Mouse (Mus musculus) forebrain, embryonic 13.5 days (tissue): ENCODE data around the gene Bpifb6. TPM values are rescaled to one million over a fixed set of nuclear protein-coding genes. Genes with fewer than 3 reads are reported as not detected.

Source experiments
- ATAC-seq: fragments of 200-750 bp; cut with Nextera tagmentation; 2 replicates; pipeline ENCODE4 v1.8.0; 2017
- H3K27ac ChIP-seq: fragments of 300-500 bp; sonication (generic); 2 replicates; pipeline ENCODE4 v1.5.1; 2015; ENCODE audit warnings: inconsistent platforms, mild to moderate bottlenecking, moderate library complexity
- H3K27me3 ChIP-seq: fragments of 300-500 bp; sonication (generic); 2 replicates; pipeline ENCODE4 v1.6.1; 2015; ENCODE audit warnings: mild to moderate bottlenecking, inconsistent platforms
- H3K36me3 ChIP-seq: fragments of 300-500 bp; sonication (generic); 2 replicates; pipeline ENCODE4 v1.6.1; 2015; ENCODE audit warnings: mild to moderate bottlenecking, inconsistent platforms; ENCODE audit not compliant: poor library complexity, severe bottlenecking
- H3K4me1 ChIP-seq: fragments of 300-500 bp; sonication (generic); 2 replicates; pipeline ENCODE4 v1.6.1; 2015; ENCODE audit warnings: inconsistent platforms
- H3K4me2 ChIP-seq: fragments of 300-500 bp; sonication (generic); 2 replicates; pipeline ENCODE4 v1.6.1; 2015; ENCODE audit warnings: inconsistent platforms, mild to moderate bottlenecking, moderate library complexity
- H3K4me3 ChIP-seq: fragments of 300-500 bp; sonication (generic); 2 replicates; pipeline ENCODE4 v1.5.1; 2015; ENCODE audit warnings: mild to moderate bottlenecking, inconsistent platforms
- H3K9ac ChIP-seq: fragments of 300-500 bp; sonication (generic); 2 replicates; pipeline ENCODE4 v1.6.1; 2015; ENCODE audit warnings: mild to moderate bottlenecking, inconsistent platforms
- H3K9me3 ChIP-seq: fragments of 300-500 bp; sonication (generic); replicated peaks from 2 replicates; pipeline ENCODE4 v1.6.1; 2016; ENCODE audit warnings: inconsistent platforms
- WGBS: fragments of 180-500 bp; shearing (Covaris S2); methylation state at CpG from one replicate; pipeline ENCODE4 v1.1.7; 2015; 5-methylcytosine and 5-hydroxymethylcytosine counted together
- polyA plus RNA-seq: library from polyadenylated mRNA; unstranded; fragments of >200 nt; fragmentation: Nextera tagmentation; extraction: Ambion mirVana; gene quantifications from 2 replicates; pipeline ENCODE4 v1.2.1, GENCODE M21; 2015

Bpifb6 gene
- not detected in 2 replicates for polyA plus RNA-seq

DNA sequence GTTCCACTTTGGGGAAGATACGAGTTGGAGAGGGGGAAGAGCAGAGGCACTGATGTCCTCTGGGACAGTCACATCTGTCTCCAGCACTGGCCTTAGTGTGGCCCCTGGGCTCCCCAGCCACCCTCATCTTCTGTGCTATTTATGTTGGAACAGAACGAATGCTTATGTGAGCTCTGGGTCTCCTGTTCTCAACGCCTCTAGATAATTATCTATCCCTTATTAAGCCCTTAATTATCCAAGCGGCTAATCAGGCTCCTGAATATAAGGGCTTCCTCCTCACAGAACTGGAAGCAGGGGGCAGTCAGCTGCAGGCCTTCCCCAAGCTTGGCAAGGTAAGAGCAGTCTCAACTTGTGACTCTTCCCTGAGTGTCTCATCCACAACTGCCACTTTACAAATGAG is at the start of gene Bpifb6:
Bpifb6 (plus strand) TSS at position 301 of the 400 bp plus-strand sequence.
- ATAC-seq: no peak
- 55% methylated on average over 4 of the region's 4 CpGs for WGBS
- H3K4me3 ChIP-seq: no peak within 1 kb of the TSS

DNA sequence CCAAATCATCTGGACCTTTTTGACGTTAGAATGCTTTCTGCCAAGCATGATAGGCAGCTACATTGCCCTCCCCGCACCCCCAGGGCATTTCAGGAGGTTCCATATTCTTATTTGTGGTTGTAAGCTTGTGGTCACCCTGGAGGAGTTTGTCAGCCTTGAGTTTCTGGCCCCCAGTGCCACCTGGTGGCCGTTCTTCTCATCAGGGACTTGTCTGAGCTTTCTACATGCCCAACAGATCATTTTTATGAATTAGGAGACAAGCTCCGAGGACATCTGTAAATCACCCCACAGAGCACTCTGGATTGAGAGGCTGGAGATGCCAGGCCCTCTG is 49.2 kb upstream of the Bpifb6 start:
- Histone ChIP-seq H3K4me1 (no peaks in the 10 kb centered on the region), H3K4me2 (no peak overlapping the region), H3K27me3 (no peaks in the 10 kb centered on the region), H3K36me3 (no peaks in the 10 kb centered on the region), H3K27ac (no peak overlapping the region), H3K4me3 (no peak overlapping the region), H3K9me3 (no peaks in the 10 kb centered on the region; the same call in 1 of the 2 replicates), H3K9ac (no peak overlapping the region)
- 61% methylated on average over 4 of the region's 4 CpGs for WGBS
- no peak for ATAC-seq

More for the DNA sequence above, at the start of gene Bpifb6:
- no peaks in the 10 kb centered on the region for H3K4me1 ChIP-seq
- H3K4me2 ChIP-seq: no peak within 1 kb of the TSS
- H3K36me3 ChIP-seq: no peaks in the 10 kb centered on the region
- no peaks in the 10 kb centered on the region for H3K9me3 ChIP-seq
- H3K27ac ChIP-seq: no peak within 1 kb of the TSS
- H3K9ac ChIP-seq: no peak within 1 kb of the TSS
- no peaks in the 10 kb centered on the region for H3K27me3 ChIP-seq

DNA sequence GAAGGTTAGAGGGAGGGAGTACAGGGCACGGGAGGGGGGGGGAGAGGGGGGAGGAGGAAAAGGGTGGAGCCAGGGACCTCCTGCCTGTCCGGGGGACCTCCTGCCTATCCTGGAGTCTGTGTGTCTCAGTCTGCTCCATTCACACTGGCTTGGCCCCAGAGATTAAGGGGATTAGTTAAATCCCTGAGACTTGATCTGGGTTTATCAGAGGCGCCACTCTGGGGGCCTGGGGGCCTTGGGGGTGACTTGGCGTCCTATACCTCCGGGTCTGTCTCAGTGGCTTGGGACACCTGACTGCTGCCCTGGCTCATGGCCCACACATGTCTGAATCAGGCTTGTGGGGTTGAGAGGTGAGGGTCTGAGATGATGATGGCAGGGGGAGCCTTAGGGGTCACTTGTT is 46.6 kb upstream of the Bpifb6 start:
- Histone ChIP-seq H3K9ac (no peak overlapping the region), H3K9me3 (no peaks in the 10 kb centered on the region; the same call in 1 of the 2 replicates), H3K4me2 (no peak overlapping the region), H3K36me3 (no peaks in the 10 kb centered on the region), H3K27me3 (no peaks in the 10 kb centered on the region), H3K27ac (no peak overlapping the region), H3K4me3 (no peak overlapping the region), H3K4me1 (no peaks in the 10 kb centered on the region)
- WGBS: 0% methylated on average over 5 of the region's 5 CpGs
- ATAC-seq: no peak

DNA sequence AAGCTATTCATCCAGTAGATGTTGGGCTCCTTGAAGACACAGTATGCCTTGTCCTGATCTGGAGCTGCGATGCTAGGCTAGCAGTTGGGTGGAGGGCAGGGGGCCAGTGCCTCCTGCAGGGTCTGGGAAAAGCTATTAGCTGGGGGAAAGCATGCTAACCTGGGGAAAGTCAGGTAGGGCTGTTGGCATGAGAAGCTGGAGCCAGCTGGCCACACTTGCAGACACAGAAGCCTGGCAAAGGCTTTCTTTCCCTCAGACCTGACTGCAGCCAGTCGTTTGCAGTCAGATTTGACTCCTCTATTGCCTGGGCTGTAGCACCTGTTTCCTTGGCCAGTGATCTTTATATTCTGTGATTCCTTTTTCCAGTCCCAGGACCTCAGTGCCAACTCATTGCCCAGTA is 40.6 kb upstream of the Bpifb6 start:
- H3K9ac ChIP-seq: no peak overlapping the region
- H3K4me2 ChIP-seq: no peak overlapping the region
- no peaks in the 10 kb centered on the region for H3K27me3 ChIP-seq
- 86% methylated on average over 2 of the region's 2 CpGs for WGBS
- no peak overlapping the region for H3K27ac ChIP-seq
- H3K4me1 ChIP-seq: no peaks in the 10 kb centered on the region
- no peaks in the 10 kb centered on the region for H3K36me3 ChIP-seq
- H3K9me3 ChIP-seq: no peaks in the 10 kb centered on the region
- no peak for ATAC-seq
- no peak overlapping the region for H3K4me3 ChIP-seq

DNA sequence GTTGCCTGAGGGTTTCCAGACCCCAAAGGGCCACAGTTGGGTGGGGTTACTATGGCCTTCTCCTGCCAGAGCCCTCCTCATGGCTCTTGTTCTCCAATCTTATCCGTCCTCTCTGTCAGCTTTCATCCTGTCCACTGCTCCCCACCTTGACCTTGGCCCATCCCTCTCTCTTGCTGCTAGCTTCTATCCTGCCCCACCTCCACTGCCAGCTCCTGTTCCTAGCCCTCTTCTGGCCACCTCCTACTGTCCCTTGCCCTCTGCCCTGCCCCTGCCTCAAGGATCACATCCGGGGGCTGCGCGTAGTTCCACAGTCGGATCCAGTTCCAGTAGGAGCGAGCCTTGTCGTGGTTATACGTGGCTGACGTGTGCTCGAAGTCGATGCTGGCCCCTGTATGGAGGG is 39.9 kb upstream of the Bpifb6 start:
- Histone ChIP-seq H3K27me3 (no peaks in the 10 kb centered on the region), H3K4me3 (no peak overlapping the region), H3K36me3 (no peaks in the 10 kb centered on the region), H3K9me3 (no peaks in the 10 kb centered on the region), H3K4me1 (no peaks in the 10 kb centered on the region), H3K27ac (no peak overlapping the region), H3K9ac (no peak overlapping the region), H3K4me2 (no peak overlapping the region)
- WGBS: 93% methylated on average over 11 of the region's 11 CpGs
- no peak for ATAC-seq

DNA sequence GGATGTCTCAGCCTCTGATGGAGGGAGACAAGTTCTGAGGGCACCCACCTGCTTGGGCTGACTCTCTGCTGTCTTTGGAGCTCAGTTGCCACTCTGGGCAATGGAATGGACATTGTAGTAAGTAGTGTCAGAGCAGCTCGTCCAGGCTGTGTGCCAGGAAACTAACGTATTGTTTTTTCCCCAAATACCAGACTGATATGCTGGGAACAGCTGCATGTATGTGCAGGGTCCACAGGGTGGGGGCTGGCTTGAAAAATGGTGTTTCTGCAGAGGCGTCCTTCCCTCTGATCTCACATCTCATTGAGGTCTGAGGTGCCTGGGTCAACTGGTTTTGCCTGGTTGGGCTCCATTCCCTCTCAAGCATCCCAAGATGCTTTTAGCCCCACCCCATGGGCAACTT is 39.5 kb upstream of the Bpifb6 start:
- ATAC-seq: no peak
- Histone ChIP-seq H3K9me3 (no peaks in the 10 kb centered on the region), H3K4me1 (no peaks in the 10 kb centered on the region), H3K4me2 (no peak overlapping the region), H3K27ac (no peak overlapping the region), H3K4me3 (no peak overlapping the region), H3K36me3 (no peaks in the 10 kb centered on the region), H3K9ac (no peak overlapping the region), H3K27me3 (no peaks in the 10 kb centered on the region)
- WGBS: 78% methylated on average over 3 of the region's 3 CpGs

DNA sequence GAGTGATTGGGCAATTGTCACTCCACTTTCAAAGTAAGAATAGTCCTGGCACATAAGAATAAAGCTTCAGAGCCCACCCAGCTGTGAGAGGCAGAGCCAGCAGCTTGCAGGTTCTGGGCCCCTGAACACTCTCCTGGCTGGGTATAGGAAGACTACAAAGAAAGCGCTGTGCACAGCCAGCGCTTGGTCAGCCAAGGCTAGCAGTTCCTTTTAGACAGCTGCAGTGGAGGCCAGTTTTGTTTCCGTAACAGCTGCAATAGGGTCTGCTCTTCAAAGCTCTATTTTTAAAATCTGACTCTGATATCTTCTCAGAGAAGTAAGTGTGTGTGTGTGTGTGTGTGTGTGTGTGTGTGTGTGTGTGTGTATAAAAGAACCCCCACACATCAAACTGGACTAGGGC is 38.2 kb upstream of the Bpifb6 start:
- Histone ChIP-seq H3K4me2 (no peak overlapping the region), H3K9ac (no peak overlapping the region), H3K4me1 (no peaks in the 10 kb centered on the region), H3K36me3 (no peaks in the 10 kb centered on the region), H3K9me3 (no peaks in the 10 kb centered on the region), H3K27me3 (no peaks in the 10 kb centered on the region), H3K4me3 (no peak overlapping the region), H3K27ac (no peak overlapping the region)
- ATAC-seq: no peak
- 78% methylated on average over 3 of the region's 3 CpGs for WGBS

DNA sequence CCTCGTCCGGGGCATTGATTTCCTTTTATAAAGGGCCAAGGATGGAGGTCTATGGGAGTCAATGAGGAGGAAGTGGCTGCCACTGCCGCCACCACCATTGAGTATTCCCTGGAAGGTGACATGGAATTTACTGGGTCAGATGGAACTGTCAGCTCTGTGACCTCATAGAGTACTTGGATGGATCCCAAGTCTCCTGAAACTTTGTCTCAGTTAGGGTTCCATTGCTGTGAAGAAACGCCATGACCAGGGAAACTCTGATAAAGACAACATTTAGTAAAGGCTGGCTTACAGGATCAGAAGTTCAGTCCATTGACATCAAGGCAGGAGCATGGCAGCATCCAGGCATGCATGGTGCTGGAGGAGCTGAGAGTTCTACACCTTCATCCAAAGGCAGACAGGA is 29.2 kb upstream of the Bpifb6 start, which contains the start of gene Sun5:
Sun5 (minus strand) TSS at position 101 of the 400 bp plus-strand sequence.
- no peak within 1 kb of the TSS for H3K4me2 ChIP-seq
- no peak within 1 kb of the TSS for H3K9ac ChIP-seq
- no peaks in the 10 kb centered on the region for H3K9me3 ChIP-seq
- no peak for ATAC-seq
- WGBS: 89% methylated on average over 4 of the region's 4 CpGs
- no peak within 1 kb of the TSS for H3K4me3 ChIP-seq
- H3K27ac ChIP-seq: no peak within 1 kb of the TSS
- H3K27me3 ChIP-seq: no peaks in the 10 kb centered on the region
- H3K36me3 ChIP-seq: no peaks in the 10 kb centered on the region
- H3K4me1 ChIP-seq: peaks cover 4% of the 10 kb centered on the region; the same call in 1 of the 2 replicates

DNA sequence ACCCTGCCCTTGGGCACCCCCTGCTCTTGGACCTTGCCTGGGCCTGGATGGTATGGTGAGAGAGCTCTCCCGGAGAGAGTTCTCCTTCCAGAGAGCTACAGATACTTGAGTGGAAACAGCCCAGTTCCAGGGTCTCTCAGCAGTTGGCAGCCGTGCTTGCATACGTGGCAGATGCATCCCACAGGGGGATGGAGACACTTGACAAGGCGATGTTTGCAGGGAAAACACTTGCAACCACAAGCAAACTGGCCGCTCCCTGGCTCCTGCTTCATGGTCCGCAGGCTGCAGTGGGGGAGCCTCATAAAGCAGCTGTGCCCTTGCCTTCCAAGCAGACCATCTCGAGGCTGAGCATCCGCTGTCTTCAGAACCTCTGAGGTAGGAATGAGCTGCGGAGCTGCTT is 25.4 kb upstream of the Bpifb6 start, which contains the start of gene Bpifb2:
Bpifb2 (plus strand) TSS at position 301 of the 400 bp plus-strand sequence.
- Histone ChIP-seq H3K4me2 (no peak within 1 kb of the TSS), H3K27me3 (no peaks in the 10 kb centered on the region), H3K4me1 (peaks cover 4% of the 10 kb centered on the region; the same call in 1 of the 2 replicates), H3K9me3 (no peaks in the 10 kb centered on the region), H3K27ac (no peak within 1 kb of the TSS), H3K4me3 (no peak within 1 kb of the TSS), H3K36me3 (no peaks in the 10 kb centered on the region), H3K9ac (no peak within 1 kb of the TSS)
- no peak for ATAC-seq
- 83% methylated on average over 9 of the region's 9 CpGs for WGBS

DNA sequence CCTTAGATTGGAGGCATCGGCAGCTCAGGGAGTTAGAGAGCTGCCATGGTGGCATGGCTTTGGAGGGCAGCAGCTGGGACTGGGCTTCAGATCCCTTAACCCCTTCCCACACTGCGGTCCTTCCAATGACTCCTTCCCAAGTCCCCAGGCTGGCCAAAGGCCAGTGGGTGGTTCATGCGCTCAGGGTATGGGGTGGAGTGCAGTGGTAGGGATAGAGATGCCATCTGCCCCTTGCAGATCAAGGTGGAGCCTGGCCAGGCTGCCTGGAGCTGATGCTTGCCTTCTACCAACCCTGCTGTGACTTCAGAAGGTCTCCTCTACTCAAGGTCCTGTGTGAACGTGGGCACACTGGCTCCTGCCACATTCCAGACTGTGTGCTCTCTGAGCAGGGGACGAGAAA is 1.1 kb upstream of the Bpifb6 start:
- no peak for ATAC-seq
- Histone ChIP-seq H3K9ac (no peak overlapping the region), H3K4me1 (no peaks in the 10 kb centered on the region), H3K27me3 (no peaks in the 10 kb centered on the region), H3K4me2 (no peak overlapping the region), H3K36me3 (no peaks in the 10 kb centered on the region), H3K4me3 (no peak overlapping the region), H3K9me3 (no peaks in the 10 kb centered on the region), H3K27ac (no peak overlapping the region)
- 68% methylated on average over 5 of the region's 5 CpGs for WGBS

DNA sequence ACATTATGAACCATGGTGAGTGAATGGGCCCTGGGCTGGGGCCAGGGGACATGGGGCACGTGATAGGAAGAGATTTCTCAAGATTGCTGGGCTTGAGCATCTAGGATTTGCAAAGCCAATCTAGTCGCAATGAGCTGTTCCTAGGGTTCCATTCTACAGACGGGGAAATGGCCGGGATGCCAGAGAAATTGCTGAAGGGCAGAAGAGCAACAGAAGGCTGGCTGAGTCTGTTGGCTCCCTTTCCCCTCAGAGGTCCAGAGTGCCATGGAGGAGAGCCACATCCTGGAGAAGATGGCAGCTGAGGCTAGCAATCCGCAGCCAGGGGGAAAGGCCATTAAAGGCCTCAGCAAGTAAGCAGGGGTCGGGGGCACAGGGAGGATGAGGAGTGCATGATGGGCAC is 2.5 kb downstream of the Bpifb6 start:
- WGBS: 81% methylated on average over 6 of the region's 6 CpGs
- no peaks in the 10 kb centered on the region for H3K36me3 ChIP-seq
- H3K27ac ChIP-seq: no peak overlapping the region
- no peak overlapping the region for H3K4me3 ChIP-seq
- no peak for ATAC-seq
- H3K27me3 ChIP-seq: no peaks in the 10 kb centered on the region
- no peaks in the 10 kb centered on the region for H3K9me3 ChIP-seq
- no peak overlapping the region for H3K9ac ChIP-seq
- H3K4me2 ChIP-seq: no peak overlapping the region
- no peaks in the 10 kb centered on the region for H3K4me1 ChIP-seq

DNA sequence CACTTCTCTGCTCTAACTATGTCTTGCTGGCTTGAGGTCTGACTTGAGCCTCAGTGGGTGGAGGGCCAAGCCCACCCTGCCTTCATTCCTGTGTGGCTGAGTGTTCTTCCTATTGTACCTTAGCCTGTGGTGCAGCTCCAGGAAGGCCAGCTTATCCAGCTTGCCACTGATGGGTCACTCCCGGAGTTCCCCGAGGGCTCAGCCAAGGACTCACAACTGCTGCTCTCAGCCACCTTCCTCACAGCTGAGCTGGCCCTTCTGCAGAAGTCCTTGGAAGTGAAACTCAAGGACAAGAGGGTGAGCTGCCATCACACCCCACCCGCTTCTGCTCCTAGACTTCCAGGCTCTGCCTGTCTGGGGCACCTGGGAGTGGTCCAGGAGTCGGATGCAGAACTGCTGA is 6.4 kb downstream of the Bpifb6 start:
- Histone ChIP-seq H3K27ac (no peak overlapping the region), H3K9me3 (no peaks in the 10 kb centered on the region), H3K4me1 (no peaks in the 10 kb centered on the region), H3K4me3 (no peak overlapping the region), H3K4me2 (no peak overlapping the region), H3K9ac (no peak overlapping the region), H3K36me3 (no peaks in the 10 kb centered on the region), H3K27me3 (no peaks in the 10 kb centered on the region)
- no peak for ATAC-seq
- 94% methylated on average over 4 of the region's 4 CpGs for WGBS

DNA sequence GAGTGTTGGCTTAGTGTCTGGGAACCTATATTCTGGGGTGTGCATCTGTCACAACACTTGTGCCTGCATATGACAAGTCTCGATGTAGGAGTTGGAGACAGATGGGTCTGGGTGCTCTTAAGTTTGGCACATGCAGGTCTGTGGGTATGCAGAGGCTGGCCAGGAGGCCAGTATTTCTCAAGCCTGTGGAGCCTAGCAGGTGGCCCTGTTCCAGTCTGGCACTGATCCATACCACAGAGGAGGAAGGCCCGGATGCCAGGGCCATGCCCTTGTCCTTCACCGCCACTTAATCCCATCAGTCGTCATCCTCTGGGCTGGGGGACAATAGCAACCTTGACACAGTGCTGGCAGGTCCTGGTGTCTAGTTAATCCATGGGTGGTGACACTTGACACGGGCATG is 14.0 kb downstream of the Bpifb6 start:
- Histone ChIP-seq H3K9me3 (no peaks in the 10 kb centered on the region), H3K4me2 (no peak overlapping the region), H3K4me3 (no peak overlapping the region), H3K36me3 (no peaks in the 10 kb centered on the region), H3K4me1 (peaks cover 6% of the 10 kb centered on the region; the same call in 1 of the 2 replicates), H3K27me3 (no peaks in the 10 kb centered on the region), H3K9ac (no peak overlapping the region), H3K27ac (no peak overlapping the region)
- no peak for ATAC-seq
- 49% methylated on average over 5 of the region's 5 CpGs for WGBS
